Mouse (Mus musculus): Measurements from ENCODE around the gene Eif4a1.

Eif4a1 gene

DNA sequence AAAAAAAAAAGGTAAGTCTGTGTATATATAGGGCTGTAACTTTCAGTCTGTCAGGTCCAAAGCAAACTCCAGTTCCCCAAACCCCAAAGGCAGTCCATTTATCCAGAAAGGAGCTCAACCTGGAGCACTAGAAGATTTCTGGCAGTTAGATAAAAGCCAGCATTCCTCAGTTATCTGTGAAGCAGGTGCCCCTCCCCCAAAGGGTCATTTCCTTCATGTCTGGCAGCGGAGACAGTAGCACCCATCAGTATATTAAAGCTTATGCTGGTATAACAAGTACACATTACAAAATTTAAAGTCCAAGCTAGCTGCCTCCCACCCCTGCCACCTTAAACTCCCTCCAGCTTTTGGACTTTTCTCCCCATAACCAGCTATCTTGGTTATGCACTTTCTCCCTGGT lies 27.4 kb upstream of the Eif4a1 start:
- no peak for DNase-seq (ENCODE audit: low spot score in 2 of 2)

DNA sequence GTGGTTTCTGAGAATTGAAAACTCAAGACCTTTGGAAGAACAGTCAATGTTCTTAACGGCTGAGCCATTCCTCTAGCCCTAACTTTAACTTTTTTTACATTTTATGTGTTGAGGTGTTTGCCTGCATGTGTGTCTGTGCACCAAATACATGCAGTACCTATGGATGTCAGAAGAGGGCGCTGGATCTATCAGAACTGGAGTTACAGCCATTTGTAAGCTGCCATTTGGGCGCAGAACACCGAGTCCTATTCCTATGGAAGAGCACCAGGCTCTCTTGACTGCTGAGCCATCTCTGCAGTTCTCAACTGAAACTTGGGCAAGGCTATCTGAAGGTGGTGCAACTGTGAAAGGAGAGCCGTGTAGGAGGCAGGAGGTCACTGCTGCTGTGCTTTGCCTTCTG lies 26.4 kb upstream of the Eif4a1 start:
- DNase-seq (ENCODE audit: low spot score in 2 of 2), result no peak

DNA sequence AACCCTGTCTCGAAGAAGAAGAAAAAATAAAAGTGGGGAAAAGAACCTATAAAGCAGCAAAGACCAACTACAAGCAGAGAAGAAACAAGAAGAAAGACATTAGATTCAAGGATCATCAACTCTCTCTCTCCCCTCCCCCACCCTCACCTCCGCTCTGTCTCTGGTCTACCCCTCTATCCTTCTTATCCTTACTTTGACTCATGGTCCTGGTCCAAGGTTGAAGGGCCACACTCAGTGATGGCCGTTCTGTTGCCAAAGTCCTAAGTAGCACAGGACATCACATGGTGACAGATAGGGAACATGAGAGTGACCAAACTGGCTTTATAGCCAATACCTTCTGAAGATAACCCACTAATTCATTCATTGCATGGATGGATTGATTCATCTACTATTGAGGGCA lies 25.2 kb upstream of the Eif4a1 start:
- DNase-seq (ENCODE audit: low spot score in 2 of 2), result no peak

DNA sequence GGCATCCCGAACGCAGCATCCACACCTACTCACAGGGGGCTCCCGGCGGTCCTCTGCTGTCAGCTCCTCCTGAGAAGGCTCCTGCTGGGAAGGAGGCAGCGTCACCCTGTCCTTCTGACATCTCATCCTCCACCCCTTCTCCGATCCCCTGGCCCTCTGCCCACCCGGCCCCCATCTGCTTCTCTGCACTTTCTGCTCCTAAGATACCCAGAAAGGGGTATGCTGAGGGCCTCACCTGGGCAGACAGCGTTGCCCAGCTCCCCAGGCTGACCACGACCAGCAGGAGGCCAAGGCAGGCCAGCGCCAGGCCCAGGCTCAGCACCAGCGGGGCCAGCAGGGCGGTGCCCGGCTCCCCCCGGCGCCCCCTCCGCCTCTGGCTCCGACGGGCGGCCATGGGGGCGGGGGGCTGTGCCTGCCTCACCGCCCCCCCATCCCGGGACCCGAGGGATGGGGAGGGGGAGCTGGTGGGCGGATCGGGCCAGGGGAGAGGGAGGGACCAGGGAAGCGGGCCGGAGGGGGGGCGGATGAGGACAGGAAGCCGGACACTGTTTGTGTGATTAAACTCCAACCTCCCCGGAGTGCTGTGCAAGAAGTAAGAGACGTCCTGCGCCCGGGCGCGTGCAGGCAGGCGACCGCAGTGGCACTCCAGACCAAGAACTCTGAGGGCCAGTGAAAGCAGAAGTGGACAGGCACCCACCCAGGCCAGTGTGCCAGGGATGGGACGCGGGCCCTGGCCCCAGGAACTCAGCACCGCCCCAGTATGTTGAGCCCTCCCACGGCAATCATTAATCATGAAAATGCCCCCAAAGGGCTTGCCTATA lies 23.3 kb upstream of the Eif4a1 start, which contains the start of the genes Tnfsf12 and Tnfsfm13:
Gene Tnfsf12, minus strand, starts transcription at position 489 of the 821 bp plus-strand sequence.
Gene Tnfsfm13, minus strand, starts transcription at position 738 of the 821 bp plus-strand sequence.
- DNase-seq (ENCODE audit: low spot score in 2 of 2), result peak in 1 of 2 experiments; percentile 33

DNA sequence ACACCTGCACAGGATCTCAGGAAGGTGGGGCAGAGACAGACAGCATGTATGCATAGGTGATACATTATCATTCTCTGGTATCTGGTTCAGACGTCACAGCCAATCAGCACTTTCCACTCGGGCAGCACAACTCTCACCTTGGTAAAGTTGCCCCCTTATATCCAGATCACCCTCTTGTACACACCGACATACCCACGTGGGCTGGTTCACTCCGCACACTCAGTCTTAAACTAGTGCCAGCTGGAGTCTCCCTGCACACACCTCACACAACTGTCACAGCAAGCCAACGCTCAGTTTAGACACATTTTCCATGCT lies 22.8 kb upstream of the Eif4a1 start:
- no peak for DNase-seq (ENCODE audit: low spot score in 2 of 2)

DNA sequence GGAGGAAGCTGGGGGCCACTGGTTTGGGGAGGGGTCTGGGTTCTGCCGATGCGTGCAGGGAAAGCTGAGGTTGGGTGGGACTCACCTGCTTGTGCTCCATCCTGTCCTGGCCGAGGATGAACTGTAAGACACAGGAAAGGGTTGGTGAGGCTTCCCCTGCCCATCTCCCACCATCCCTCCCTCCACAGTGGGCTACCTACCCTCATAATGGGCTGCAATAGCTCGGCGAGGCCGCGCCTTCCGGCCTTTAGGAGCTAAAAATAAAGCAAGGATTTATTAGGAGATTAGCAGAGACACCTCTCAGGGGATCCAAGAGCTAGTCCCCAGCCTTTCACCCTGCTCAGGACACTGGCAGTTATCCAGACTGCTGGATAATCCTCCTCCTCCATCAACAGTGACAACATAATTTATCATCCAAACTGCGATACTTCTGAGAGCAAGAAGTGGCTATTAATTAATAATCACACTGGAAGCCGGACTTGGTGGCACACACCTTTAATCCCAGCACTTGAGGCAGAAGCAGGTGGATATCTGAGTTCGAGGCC lies 21.3 kb upstream of the Eif4a1 start:
- no peak for DNase-seq (ENCODE audit: low spot score in 2 of 2)

DNA sequence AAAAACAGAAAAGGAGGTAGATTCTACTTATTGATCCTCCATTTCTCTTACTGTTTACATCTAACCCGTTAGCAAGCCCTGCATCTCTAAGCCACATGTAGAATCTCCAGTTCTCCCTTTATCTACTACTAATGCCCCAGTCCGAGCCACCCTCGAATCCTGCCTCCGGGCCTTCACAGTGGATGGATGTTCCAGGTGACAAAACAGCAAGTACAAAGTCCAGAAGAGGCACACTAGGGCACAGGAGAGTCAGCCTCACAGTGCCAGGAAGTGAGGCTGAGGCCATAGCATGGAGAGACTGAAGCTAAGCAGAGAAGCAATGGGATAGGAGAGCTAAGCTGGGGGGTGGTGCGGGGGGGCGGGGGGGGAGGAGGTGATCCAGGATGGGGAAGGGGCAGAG lies 20.6 kb upstream of the Eif4a1 start:
- DNase-seq (ENCODE audit: low spot score in 2 of 2), result no peak

DNA sequence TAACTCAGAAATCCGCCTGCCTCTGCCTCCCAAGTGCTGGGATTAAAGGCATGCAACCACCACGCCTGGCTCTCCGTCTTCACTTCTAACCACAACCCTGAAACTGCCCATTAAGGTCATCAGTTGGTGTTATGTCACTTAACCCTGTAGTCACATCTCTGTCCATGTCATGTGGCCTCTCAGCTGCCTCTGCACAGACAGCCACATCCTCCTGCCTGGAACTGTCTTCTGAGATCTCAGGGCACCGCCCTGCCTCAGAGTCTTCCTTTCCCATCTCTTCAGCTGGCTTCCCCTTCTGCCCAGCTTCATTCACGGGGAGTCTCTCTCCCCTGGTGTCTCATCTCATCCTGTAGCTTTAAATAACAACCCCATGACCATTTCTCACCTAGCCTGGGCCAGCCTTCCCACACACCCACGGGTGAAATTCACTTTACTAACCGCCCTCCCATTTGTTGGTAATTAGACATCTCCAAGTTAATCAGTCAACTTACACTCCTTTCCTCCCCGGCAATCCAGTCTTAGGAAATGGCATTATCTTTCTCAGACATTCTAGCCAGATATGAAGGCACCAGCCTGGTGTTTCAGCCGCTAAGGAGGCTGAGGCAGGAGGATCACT lies 20.1 kb upstream of the Eif4a1 start:
- no peak for DNase-seq (ENCODE audit: low spot score in 2 of 2)

DNA sequence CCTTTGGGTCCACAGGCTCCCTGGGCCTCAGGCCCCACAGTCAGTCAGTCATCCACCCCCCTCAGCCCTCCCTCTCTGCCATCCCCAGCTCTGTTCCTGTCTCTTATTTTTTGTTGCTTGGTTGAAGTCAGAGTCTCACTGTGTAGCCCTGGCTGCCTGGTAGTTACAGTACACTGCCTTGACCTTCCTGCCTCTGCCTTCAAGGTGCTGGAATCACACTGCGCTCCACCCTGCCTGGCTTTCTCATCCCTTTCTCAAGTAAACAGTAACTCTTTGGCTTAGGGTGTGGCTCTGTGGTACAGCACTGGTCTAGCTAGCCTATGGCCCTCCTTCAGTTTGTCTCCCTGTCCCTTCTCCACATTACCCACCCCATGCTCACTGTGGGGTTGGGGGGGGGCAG lies 17.7 kb upstream of the Eif4a1 start:
- DNase-seq (ENCODE audit: low spot score in 2 of 2), result no peak

DNA sequence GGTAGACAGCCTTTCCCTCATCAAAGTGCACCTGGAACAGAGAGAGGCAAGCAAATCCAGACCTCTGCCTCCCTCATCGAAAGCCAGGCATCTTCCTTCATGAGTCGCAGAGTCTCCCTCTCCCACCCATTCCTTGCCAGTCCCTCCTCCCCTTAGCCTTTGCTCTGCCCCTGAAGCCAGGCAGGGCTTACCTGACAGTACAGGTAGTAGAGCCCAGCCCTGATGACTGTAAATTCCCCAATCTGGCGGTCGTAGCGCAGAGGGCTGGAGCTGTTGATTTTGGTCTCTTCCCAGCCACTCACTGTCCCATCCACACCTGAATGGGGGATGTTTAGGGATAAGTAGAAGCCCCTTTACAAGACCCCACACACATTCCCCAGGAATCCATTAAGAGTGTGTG lies 14.8 kb upstream of the Eif4a1 start:
- no peak for DNase-seq (ENCODE audit: low spot score in 2 of 2)

DNA sequence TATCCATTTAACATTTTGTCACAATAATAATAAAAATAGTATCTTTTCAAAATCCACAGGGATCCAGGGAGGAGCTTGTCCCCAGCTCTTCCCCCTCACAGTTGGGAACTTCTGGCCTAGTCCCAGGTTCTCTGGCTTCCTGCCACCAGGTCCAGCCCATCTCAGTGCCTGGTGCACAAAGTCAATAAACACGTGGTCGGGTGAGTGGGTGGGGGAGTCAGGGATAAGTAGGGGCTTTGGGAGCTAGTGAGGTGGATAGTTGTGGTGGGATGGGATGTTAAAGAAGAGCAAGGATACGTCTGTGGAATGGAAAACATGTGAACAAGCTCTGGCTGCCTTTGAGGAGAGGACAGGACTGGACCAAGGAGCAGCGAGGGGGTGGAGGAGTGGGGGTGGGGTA lies 14.2 kb upstream of the Eif4a1 start:
- no peak for DNase-seq (ENCODE audit: low spot score in 2 of 2)

DNA sequence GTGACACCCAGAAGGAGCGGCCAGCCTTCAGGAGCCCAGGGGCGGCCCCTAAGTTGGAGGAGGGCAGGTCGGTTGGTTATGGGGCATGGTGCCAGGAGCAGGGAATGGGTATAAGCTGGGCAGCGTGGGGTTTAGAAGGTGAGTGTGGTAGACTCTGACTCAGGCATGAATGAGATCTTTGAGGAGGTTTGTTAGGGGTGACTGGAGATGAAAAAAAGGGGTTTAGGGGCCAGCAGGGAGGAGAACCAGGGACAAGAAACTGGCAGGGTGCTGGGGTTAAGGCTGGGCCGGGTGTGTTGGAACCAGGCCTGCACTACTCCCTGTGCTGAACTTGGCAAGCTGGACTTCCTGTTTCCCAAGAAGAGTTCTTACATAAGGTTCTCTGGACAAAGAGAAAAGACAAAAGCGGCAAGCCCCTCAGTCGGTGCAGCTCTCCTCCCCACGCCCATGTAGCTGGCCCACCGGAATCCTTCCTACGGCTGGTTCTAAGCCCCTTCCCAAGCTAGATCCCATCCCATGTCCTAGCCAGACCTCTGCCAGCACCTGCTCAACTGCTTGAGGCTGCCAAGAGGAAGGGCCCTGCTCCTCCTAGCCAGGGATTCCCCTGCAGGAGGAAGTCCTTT lies 13.4 kb upstream of the Eif4a1 start, which contains the start of gene Tnfsf13:
Gene Tnfsf13, minus strand, starts transcription at position 259 of the 623 bp plus-strand sequence.
- peak in 1 of 2 experiments; percentile 64 for DNase-seq (ENCODE audit: low spot score in 2 of 2)

DNA sequence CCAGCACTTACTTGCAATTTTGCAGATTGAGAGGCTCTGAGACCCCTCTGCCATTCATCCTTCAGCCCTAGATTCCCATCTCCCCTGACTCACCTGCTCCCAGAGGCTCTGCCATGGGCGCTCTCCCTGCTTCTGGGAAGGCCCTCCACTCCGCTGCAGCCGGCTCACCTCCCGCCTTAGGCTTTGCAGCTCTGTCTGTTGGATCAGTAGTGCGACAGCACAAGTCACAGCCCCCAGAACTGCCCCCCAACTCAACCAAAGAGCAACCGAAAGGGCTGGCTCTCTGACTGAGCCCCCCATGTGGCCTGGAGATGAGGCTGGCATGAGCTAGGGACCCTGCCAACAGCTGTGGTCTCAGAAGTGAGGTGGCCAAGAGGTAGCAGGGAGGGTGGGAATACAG lies 12.7 kb upstream of the Eif4a1 start:
- no peak for DNase-seq (ENCODE audit: low spot score in 2 of 2)

DNA sequence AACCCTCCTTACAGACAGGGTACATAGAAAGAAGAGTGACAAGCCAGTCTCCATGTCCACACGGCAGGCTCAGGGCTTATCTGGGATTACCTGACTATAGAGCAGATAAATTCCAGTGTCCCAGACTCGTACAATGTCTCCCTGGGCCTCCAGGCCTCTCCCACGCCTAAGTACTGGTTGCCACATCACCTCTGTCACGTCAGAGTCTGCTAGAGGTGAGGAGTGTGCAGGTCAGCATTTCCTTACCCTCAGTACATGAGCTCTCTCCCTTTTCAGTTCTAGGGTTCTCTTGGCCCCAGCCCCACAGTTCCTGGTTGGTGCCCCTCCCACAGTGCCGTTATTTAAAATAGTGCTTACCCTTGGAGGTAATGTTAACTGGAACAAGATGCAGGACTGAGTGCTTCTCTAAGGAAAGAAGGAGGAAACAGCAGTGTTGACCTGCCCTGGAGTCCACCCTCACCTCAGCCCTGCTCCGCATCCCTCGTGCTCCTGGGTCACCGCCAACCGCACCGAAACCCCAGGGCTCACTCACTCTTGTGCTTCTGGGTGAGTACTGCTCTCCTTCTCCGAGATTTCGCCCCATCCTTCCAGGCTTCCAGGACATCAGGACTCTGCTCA lies 12.0 kb upstream of the Eif4a1 start:
- no peak for DNase-seq (ENCODE audit: low spot score in 2 of 2)

DNA sequence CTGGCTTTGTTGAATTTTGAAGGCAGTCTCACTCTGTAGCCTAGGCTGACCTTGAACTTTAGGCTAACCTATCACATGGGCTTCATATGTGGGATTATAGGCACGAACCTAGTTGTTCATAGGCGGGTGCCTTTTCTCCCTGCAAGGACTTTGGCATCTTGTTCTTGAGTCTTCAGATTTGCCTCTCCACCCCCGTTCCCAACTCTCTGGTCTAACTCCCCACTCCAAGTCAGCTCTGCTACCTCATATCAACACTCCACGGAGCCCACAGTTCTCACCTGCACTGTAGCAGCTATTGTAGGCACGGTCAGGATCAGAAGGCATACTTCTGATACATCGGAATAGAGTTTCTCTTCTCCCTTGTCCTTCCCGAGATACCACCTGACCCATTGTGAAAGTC lies 11.4 kb upstream of the Eif4a1 start:
- no peak for DNase-seq (ENCODE audit: low spot score in 2 of 2)

DNA sequence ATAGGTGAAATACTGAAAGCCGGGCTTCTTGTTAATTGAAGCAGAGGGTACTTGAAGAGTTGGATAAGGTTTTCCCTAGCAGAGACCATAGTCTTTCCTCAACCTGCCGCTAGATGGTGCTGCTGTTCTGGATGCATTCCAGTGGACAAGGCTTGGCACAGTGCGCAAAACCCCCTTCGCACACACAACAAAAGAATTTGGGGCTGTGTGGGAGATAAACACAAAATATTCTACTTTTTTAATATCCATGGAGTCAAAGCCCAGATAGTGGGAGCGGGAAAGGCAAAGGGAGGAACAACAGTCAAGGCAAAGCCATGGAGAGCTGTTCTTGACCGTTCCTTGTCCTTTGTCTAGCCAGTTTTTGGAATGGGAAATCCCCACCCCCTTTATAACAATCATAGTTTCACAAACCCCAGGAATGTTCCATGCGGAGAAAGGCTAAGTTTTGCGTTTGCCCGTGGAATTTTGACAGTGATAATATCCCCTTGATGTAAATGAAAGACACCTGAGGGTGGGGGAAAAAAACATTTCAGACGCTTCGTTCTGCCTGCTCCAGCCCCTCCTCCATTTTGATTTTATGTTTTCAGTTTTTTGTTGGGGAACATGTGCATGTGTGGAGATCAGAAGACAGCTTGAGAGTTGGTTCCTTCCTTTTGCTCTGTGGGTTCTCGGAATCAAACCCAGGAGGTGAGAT lies 10.8 kb upstream of the Eif4a1 start:
- DNase-seq (ENCODE audit: low spot score in 2 of 2), result peak; percentile 88 to 96

DNA sequence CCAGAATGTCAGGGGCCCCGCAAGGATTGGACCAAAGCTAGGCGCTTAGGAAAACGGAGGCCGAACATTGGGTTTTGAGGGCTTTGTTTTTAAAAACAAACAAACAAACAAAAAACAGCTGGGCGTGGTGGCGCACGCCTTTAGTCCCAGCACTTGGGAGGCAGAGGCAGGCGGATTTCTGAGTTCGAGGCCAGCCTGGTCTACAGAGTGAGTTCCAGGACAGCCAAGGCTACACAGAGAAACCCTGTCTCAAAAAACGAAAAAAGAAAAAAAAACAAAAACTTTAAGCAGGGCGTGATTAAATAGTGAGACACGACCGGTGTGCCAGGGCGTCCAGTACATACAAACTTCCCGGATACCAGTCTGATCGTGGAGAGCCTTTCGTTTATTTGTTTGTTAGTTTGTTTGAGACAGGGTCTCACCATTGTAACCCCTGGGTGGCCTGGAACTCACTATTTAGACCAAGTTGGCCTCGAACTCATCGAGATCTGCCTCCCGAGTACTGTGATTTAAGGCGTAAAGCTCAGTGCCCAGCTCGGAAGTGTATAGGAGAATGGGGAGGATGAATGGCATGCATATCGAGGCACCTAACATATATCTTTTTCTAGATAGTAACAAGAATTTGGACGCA lies 10.1 kb upstream of the Eif4a1 start:
- no peak for DNase-seq (ENCODE audit: low spot score in 2 of 2)

DNA sequence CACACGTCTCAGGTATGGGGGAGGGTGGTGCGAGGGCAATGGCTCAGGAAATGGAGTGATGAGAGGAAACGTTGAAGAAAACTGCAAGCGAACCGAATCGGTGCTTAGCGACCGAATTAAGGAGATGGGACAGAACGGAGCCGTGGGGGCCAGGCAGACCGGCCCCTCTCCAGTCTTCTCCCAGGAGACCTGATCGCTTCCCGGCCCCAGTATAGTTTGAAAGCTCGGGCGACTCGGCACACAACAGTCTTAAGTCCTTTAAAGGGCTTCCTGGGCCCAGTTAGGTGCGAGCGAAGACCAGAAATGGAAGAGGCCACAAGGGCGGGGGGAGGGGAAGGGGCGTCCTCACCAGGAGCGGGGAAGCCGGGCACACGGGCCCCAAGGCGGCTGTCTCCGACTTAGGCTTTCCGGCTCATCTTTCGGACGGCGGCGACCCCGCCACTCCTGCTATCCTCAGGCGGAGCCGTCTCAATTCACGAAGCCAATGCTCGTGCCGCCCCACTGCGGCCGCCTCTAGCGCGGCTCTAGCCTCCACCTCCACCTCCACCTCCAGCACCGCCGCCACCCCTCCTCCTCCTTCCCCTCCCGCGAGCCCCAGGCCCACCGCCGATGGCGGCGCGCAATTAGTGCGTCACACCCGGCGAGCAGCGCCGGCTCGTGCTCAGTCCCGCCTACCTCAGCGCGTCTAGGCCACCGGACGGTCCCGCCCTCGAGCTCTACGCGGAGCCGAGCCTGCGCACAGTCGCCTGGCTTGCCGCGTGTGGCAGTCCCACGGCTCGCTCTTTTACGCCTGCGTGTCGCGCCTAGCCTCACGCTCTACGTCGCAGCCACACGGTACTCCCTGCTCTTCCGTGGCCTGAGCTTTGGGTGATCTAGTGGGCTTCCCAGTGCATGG lies 9.3 kb upstream of the Eif4a1 start, which contains the start of gene Senp3:
Gene Senp3, minus strand, starts transcription at position 771 of the 895 bp plus-strand sequence.
- DNase-seq (ENCODE audit: low spot score in 2 of 2), result peak; percentile 94 to 97

DNA sequence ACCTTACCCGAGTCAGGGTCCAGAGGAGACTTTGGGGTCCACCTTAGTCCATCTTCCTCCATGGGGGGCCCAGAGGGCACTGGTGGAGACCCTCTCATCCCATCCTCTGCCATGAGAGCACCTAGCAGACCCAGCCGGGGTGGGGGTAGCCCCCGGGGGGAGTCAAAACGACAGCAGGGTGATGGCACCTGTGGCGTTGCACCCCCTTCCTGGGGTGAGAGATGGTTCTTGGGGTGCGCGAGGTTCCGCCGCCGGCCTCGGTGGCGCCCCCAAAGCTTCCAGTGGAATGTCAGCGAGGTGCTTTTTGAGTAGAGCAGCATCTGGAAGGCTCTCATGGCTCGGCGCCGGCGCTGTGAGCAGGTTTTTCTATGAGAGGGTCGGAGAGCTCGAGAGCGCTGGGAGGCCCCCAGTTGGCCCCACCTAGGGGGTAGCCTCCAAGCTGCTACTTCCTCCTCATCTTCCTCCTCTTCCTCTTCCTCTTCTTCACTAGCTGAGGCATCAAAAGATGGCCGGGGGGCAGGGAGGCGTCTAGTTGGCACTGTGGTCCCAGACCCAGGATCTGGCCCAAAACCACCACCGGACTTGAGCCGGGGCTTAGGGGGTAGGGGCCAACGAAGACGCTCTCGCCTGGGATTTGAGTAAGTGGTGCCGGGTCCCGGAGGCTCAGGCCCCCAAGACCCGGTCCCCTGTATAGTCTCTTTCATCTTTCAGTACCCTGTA lies 8.1 kb upstream of the Eif4a1 start:
- DNase-seq (ENCODE audit: low spot score in 2 of 2), result no peak
